Mouse (Mus musculus): ENCODE data around the gene Sirt4.
"Not testable (repeated sequence)": the region's sequence is repeated elsewhere in the genome, so short reads cannot be mapped to it uniquely, and the experiment has no call there.

Sirt4 gene

DNA sequence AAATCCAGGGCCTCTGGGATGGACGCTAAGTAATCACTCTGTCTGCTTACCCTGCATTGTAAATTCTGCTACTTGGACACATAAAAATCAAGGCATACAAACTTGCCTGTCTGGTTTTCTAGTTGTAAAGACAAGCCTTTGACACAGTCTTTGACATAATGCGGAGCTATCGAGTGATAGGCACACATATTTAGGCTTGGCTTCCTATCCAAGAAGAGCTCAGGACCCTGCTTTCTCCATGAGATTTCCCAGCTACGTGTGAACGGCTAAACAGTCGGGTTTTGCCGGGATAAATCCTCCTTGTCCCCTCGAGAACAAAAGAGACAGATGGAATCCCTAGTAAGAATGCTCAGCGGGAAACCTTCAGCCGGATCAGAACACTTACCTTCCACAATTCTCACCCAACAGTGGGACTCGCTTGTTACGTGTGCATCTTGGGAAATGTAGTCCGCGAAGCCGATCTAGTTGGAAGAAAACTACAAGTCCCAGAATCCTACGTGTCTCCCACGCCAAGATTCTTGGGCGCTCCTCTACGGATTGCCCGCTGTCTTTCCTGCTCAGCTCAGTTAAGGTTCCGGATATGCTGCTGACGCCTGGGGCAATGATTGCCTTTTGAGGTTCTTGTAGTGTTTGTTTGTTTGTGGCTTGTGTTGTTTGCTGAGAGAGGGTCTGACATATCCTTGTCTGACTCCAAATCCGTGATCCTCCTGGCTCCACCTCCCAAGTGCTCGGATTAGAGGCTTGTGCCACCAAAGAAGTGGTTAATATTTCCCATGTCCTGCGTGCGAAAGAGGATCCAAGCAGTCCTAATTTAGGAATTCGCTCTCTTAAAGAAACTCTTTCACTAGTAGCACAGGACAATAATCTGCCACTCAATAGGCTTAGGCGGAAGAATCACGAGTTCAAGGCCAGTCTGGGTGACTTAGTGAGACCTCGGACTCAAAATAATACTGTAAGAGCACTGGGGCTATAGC is at the start of gene Sirt4:
TSS of gene Sirt4 (minus strand) at position 779 of the 974 bp plus-strand sequence.
- peak; percentile 41 to 52 for DNase-seq (ENCODE audit: low read depth in 1 of 2, low spot score in 2 of 2)

DNA sequence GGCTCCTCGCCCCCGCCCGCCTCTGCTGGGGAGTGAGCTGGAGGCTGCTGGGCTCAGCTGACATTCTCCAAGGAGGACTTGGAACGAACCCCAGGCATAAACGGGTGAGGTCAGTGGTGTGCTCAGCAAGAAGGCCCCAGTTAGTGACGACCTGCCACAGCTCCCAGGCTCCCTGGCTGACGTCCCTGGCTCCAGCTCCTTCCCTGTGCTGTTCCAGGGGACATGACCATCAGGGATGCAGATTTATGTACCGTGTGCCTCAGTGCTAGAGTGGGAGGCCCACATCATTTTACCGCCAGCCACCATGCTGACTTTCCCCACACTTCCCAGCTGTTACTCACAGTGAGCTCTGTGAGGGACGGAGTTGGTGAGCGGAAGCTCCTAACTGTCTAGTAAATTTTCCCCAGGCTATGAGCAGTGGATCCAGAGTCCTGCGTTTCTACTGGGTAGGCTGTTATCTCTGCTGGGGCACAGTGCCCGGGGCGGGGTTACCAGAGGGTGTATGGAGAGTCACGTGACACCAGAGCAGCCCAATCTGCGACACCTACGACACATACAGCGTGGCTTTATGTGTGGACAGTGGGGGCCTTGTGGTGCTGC is 47.2 kb upstream of the Sirt4 start:
- no peak for DNase-seq (ENCODE audit: low read depth in 1 of 2, low spot score in 2 of 2)

- DNase-seq (ENCODE audit: low read depth in 1 of 2, low spot score in 2 of 2) = no peak
Measured at GRCm38 (mm10) chr5:115530447-115530809, 45.9 kb upstream of the Sirt4 start.

GRCm38 (mm10) chr5:115529742-115530446 is 45.4 kb upstream of the Sirt4 start:
- no peak for DNase-seq (ENCODE audit: low read depth in 1 of 2, low spot score in 2 of 2)

- no peak for DNase-seq (ENCODE audit: low read depth in 1 of 2, low spot score in 2 of 2)
Measured at GRCm38 (mm10) chr5:115529364-115529741, 44.8 kb upstream of the Sirt4 start.

- DNase-seq (ENCODE audit: low read depth in 1 of 2, low spot score in 2 of 2) = no peak
Measured at GRCm38 (mm10) chr5:115528128-115528527, 43.6 kb upstream of the Sirt4 start.

DNA sequence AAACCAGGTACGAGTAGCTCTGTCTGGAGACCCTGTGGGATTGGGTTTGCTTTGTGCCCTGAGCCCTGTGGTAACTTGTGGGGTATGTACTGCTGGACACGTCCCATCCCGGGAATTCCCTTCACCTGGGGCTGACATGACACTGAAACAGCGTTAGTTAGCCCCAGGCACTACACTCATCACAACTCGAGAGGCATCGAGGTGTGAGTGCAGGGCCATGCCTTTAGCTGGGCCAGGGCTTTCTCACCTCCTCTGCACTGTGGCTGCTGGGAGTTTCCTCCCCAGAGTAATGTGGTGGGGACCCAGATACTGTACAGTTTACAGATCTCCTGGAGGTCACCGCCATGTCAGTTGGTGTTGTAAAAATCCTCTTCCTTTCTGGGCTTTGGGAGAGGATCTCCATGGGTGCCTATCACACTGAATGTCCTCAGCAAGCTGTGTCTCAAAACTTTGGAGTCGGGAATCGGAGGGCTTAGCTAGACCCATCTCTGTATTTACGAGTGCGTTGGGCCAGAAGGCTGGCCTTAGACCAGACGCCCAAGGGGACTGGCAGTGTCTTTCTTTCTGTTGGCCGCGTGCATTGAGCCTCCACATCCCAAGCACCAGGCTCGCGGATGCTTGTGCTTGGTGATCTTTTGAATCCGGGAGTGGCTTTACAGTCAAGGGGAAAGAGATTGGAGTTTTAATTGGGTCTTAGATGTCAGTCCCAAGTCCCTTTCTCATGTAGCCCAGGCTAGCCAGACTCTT is 42.1 kb upstream of the Sirt4 start:
- DNase-seq (ENCODE audit: low read depth in 1 of 2, low spot score in 2 of 2) = no peak

- DNase-seq (ENCODE audit: low read depth in 1 of 2, low spot score in 2 of 2) = no peak
Measured at GRCm38 (mm10) chr5:115525943-115526342, 41.4 kb upstream of the Sirt4 start.

- DNase-seq (ENCODE audit: low read depth in 1 of 2, low spot score in 2 of 2) = no peak
Measured at GRCm38 (mm10) chr5:115525416-115525815, 40.9 kb upstream of the Sirt4 start.

- no peak for DNase-seq (ENCODE audit: low read depth in 1 of 2, low spot score in 2 of 2)
Measured at GRCm38 (mm10) chr5:115524471-115524870, 39.9 kb upstream of the Sirt4 start.

DNA sequence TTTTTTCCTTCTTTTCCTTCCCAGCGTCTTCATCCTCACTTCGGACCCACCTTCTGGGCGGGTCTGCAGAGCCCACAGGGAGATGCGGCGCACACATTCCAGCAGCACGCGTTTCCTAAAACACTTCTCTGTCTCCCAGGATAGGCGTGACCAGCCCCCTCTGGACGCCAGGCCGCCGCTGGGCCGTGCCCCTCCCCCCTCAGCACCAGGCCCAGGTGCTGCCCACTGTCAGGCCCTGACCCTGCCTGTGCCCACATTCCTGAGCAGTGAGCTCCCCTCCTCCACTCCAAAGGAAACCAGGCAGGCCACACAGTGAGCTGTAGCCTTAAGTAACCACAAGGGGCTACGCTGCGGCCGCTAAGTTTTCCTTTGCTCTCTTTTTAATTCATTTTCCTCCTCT is 39.4 kb upstream of the Sirt4 start:
- DNase-seq (ENCODE audit: low read depth in 1 of 2, low spot score in 2 of 2) = no peak

DNA sequence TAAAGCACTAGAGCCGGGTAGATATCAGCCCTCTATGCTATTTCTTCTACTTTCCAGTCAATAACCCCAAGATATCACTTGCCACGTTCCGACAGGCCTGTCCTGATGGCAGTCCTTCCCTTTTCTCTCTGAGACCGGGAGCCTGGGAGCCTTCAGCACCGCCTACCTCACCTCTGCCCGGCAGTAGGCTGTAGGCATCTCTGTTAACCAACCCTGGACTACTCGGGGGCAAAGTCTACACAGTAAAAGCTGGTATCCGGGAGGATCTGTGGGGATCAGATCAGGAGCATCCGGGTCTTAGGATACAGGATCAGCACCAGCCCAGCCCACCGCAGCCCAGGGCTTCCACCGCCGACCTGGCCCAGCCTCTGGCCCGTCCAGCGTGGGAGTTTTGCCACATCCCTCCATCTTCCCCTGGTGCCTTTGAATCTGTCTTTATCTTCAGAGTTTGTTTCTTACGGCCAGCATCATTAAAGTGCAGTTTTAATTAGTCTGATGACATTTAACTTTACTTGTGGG is 38.5 kb upstream of the Sirt4 start:
- no peak for DNase-seq (ENCODE audit: low read depth in 1 of 2, low spot score in 2 of 2)

- no peak for DNase-seq (ENCODE audit: low read depth in 1 of 2, low spot score in 2 of 2)
Measured at GRCm38 (mm10) chr5:115522531-115522930, 38.0 kb upstream of the Sirt4 start.

DNA sequence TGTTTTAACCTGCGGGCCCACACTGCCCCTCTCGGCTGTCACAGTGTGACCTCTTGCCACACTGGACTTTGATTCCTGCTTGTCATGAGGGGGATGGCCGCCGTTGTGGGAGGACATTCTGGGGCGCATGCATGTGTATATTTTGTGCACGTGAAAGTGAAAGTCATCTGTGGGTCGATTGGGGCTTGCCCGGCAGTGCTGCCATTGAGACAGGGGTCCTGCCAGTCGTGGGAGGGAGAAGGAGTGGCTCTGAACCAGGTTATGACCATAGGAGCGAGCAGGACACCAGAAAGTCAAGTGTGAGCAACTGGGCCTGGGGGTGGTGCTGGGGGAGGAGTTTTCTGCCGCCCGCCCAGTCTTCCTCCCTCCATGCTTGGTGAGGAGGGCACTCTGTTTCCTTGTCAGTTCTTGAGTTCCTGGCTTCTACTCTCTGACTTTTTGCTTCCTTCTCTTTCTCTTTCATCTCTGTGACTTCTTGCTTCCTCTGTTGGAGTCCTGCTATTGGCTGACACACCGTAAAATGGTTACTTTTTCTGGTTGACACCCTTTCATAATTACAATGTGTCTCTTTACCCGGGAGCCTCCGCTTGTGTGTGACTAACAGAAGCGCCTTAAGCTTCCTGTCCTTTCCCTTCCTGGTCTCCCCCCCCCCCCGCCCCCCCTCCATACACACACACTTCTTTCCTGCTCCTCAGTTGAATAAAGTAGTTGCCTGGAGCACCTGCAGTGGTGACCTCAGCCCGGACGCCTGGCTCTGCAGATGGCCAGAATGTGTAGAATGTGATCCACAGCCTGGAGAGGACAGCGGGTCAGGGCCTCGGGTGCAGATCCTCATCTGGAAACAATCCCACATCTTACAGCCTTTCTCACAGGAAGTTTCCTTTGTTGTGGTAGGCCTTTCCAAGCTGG is 37.3 kb upstream of the Sirt4 start:
- DNase-seq (ENCODE audit: low read depth in 1 of 2, low spot score in 2 of 2) = no peak

- DNase-seq (ENCODE audit: low read depth in 1 of 2, low spot score in 2 of 2) = no peak
Measured at GRCm38 (mm10) chr5:115520325-115520869, 35.9 kb upstream of the Sirt4 start.

- not testable (repeated sequence) for DNase-seq (ENCODE audit: low read depth in 1 of 2, low spot score in 2 of 2)
Measured at GRCm38 (mm10) chr5:115518214-115518613, 33.7 kb upstream of the Sirt4 start.

GRCm38 (mm10) chr5:115517501-115517900 is 33.0 kb upstream of the Sirt4 start:
- DNase-seq (ENCODE audit: low read depth in 1 of 2, low spot score in 2 of 2) = no peak

DNA sequence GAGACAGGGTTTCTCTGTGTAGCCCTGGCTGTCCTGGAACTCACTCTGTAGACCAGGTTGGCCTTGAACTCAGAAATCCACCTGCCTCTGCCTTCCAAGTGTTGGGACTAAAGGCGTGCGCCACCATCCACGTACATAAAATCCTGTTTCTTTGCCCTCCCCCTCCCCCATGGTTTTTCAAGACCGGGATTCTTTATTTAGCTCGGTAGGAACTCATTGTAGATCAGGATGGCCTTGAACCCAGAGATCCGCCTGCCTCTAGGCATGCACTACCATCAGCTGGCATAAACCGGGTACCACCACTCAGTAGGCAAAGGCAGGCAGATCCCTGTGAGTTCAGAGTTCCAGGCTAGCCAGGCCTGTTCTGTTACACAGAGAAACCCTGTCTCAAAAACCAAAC is 32.4 kb upstream of the Sirt4 start:
- DNase-seq (ENCODE audit: low read depth in 1 of 2, low spot score in 2 of 2) = no peak

DNA sequence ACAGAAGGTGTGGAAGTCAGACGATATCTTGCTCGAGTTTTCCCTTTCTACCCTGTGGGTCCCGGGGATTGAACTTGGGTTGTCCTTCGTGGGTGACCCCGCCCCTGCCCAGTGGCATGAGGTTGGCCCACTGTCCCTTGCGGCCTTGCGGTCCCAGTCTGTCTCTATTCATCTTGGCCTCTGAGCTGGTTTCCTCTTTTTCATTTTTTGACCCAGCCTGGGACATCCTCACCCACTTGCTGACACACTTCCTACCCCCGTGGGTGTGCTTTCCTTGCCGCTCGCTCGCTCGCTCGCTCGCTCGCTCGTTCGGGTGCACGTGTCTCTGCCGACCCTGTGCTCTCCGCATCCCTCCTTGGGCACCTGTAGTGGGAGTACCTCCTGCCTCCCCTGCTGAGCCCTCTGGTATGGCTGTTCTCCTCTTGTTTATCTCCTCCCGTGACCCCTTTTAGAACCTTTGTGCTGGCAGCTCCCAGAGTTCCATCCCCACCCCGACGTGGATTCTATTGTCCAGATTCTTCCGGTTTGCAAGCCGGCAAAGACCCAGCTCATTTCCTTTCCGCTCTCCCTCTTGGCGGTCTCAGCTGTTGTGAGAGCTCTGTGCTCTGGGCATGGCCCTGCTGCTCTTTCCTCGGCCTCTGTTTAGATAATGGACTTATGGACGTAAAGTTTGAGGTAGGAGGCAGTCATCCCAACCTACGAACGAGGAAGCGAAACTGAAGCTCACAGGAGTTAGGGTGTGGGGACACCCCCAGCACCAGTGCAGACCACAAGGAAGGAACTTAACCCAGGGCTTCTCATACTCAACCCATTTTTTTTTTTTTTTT is 31.8 kb upstream of the Sirt4 start:
- DNase-seq (ENCODE audit: low read depth in 1 of 2, low spot score in 2 of 2) = peak; percentile 77 to 79
